Mouse (Mus musculus): ENCODE results near the gene Coil. TPM values are rescaled to one million over a fixed set of nuclear protein-coding genes. Genes with fewer than 3 reads are reported as not detected.

Coil gene
- 10 to 100 TPM; 27.8 to 28.3 TPM for total RNA-seq (2021)

GRCm38 (mm10) chr11:88970202-88970732 lies at the start of gene Coil:
Coil (plus strand) TSS chr11:88970252.
- intact Hi-C loops (cut with DNase I) = no loop called here
- no peak for DNase-seq

DNA sequence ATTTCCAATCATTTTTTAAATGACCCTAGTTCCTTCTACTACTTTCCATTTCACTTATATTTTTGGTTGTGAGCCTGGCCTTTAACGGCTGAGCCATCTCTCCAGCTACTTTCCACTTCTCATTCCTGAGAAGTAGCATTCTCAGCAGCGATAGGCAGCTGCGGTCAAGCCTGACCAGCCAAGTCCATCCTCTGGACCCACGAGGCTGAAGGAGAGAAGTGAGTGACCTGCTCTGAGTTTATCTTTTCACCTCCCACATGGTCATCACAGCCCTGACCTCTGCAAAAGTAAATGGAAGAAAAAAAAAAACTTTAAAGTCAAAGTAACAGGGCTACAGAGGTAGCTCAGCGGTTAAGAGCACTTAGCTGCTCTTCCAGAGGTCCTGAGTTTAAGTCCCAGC lies 43.5 kb upstream of the Coil start:
- no peak for DNase-seq
- intact Hi-C loops (cut with DNase I) = no loop called here

DNA sequence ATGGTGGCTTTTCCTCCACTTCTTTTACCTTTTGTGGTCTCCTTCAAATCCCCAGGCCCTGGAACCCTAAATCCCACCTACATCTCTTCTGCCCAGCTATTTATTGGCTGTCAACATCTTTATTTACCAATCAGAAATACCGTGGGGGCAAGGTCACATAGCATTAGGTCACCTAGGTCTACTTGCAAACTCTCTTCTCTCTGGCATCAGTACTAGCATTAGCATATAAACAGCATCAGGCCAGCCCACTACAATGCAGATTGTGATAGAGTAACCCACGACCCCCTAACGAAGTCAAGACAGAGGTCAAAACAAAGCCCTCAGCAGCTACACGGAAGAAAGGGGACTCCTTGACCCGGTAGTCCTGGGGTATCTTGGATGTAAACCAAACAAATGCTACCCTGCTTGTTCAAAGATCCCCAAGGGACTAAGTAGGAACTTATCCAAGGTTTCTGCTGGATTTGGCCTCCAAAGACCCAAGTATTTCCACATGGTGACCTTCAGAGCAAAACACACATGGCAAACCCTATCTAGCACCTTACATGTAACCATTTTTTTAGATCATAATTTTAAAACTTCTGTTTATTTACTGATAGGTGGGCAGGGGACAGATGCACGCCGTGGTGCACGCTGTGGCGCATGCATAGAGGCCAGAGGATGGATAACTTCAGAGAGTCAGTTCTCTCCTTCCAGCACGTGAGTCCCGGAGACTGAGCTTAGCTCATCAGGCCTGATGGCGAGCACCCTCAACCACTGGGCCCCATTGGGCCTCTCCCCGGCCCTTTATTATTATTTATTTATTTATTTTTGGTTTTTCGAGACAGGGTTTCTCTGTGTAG lies 38.1 kb upstream of the Coil start:
- no peak for DNase-seq
- intact Hi-C loops (cut with DNase I) = no loop called here

GRCm38 (mm10) chr11:88933030-88933429 lies 37.0 kb upstream of the Coil start:
- no peak for DNase-seq
- intact Hi-C loops (cut with DNase I) = no loop called here

DNA sequence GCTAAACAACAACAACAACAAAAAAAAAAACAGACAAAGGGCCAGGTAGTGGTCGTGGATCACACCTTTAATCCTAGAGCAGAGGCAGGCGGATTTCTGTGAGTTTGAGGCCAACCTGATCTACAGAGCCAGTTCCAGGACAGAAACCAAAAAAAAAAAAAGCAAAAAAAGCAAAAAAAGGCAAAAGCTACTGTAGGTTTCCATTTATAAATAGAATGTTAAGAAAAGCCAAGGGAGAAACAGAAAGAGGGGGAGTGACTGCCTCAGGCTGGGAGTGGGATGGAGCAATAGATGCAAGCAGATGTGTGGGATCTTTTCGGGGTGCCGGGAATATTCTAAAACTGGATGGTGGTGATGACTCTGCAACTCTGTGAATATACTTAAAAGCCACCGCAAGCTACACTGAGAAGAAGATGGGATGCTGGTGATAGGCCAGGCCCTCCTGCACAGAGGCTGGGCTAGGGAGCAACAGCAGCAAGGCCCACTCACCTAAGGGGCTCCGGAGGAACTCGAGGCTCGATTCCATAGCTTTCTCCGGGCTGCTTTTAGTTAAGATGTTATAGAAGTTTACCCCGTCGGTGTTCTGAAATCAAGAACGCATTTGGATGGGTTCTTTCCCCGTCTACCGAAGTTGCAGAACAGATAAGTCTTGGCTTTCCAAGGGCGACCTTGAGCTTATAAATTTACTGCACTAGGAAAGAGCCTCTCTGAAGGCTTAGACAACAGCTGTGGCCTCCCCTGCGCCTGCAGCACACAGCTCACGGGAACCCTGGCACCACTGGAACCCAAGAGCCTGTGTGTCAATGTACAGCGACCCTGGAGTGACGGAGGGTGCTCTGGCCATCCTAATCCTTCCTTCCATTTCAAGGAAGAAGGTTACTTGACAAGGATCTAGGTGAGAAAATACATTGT lies 35.7 kb upstream of the Coil start:
- intact Hi-C loops (cut with DNase I) = no loop called here
- DNase-seq = no peak

DNA sequence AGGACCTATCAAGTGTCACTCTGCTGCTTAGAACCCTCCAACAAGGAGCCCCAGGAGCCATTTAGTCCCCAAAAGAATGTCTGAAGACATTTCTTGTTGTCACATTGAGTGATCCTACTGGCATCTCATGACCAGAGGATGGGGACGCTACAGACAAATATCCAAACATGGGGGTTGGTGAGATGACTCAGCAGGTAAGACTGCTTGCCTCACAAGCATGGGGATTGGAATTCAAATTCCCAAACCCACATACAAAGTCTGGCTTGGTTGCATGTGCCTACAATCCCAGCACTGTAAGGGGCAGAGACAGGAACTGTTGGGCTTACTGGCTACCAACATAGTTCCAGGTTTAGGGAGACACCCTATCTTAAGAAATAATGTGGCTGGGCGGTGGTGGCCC lies 32.2 kb upstream of the Coil start:
- no peak for DNase-seq
- intact Hi-C loops (cut with DNase I) = no loop called here

- intact Hi-C loops (cut with DNase I) = no loop called here
- DNase-seq = no peak
Observed at GRCm38 (mm10) chr11:88938770-88939169, 31.3 kb upstream of the Coil start.

DNA sequence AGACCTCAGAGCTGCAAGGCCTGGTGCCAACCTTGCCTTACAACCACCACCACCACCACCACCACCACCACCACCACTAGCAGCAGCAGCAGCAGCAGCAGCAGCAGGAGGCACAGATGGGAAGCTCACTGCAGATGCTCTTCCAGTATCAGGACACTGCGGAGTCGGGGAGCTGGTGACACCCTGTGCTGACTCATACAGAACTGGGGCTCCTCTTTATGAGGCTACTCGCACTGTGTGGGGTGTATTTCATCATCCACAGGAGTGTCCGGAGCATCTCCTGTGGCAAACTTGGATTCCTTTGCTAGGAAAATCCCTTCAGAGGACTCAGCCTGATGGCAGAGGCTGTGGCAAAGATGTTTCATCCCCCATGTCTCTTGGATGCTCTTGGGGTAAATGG lies 30.4 kb upstream of the Coil start:
- intact Hi-C loops (cut with DNase I) = no loop called here
- DNase-seq = no peak

DNA sequence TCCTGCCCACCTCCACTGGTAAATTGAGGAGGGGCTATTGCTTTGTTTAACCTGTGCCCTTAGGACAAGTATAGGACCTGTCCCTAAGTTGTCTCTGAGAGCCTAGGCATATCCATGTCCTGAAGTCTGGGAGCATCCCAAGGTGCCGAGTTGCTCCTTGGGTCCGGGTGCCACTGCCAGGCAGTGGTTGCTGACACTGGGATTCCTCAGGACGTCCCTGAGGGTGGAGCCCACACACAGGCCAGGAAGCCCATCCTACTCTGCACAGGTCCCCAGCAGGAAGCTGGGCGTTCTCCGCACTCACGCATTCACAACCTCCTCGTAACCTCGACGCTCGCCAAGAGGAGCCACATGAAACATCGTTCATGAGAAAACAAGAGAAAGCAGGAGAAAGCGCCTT lies 28.6 kb upstream of the Coil start:
- no peak for DNase-seq
- intact Hi-C loops (cut with DNase I) = no loop called here

GRCm38 (mm10) chr11:88945971-88946585 lies 24.0 kb upstream of the Coil start:
- intact Hi-C loops (cut with DNase I) = no loop called here
- no peak for DNase-seq

GRCm38 (mm10) chr11:88948896-88949295 lies 21.2 kb upstream of the Coil start:
- intact Hi-C loops (cut with DNase I) = no loop called here
- no peak for DNase-seq

- intact Hi-C loops (cut with DNase I) = no loop called here
- DNase-seq = no peak
Observed at GRCm38 (mm10) chr11:88949802-88950639, 20.0 kb upstream of the Coil start.

DNA sequence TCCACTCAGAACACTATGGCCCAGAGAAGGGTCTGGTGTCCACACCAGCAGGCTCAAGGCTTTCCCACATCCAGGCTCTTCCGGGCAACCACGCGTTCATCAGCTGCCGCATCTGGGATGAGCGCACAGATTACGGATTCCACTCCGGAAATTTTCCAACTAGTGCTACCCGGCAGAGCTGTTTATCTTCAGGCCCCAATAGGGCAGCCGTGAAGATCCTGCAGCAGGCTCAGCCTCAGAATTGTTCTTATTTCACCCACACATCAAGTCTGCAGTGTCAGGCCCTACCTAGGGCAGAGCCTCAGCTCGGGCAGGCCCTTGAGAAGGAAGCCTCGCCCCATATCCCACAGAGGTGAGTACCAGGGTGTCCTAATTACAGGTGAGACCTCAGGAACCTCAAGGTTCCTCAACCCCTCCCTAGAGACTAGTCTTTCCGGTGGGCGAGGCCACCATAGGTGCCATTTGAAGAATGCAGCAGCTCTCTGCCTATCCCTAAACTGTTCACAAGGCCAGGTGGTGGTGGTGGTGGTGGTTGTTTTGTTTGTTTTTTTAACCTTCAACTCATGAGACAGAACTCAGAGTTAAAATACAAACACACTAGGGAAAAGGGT lies 19.3 kb upstream of the Coil start:
- intact Hi-C loops (cut with DNase I) = no loop called here
- DNase-seq = no peak

- intact Hi-C loops (cut with DNase I) = no loop called here
- no peak for DNase-seq
Observed at GRCm38 (mm10) chr11:88951576-88951975, 18.5 kb upstream of the Coil start.

- intact Hi-C loops (cut with DNase I) = no loop called here
- DNase-seq = no peak
Observed at GRCm38 (mm10) chr11:88952117-88952516, 17.9 kb upstream of the Coil start.

- intact Hi-C loops (cut with DNase I) = no loop called here
- no peak for DNase-seq
Observed at GRCm38 (mm10) chr11:88953582-88953981, 16.5 kb upstream of the Coil start.

GRCm38 (mm10) chr11:88954803-88955202 lies 15.2 kb upstream of the Coil start:
- DNase-seq = no peak
- intact Hi-C loops (cut with DNase I) = no loop called here

- intact Hi-C loops (cut with DNase I) = no loop called here
- peak; percentile 97 for DNase-seq
Observed at GRCm38 (mm10) chr11:88955217-88955969, 14.7 kb upstream of the Coil start, which contains the start of gene Scpep1. Scpep1 (minus strand) TSS chr11:88955465.

- DNase-seq = no peak
- intact Hi-C loops (cut with DNase I) = no loop called here
Observed at GRCm38 (mm10) chr11:88958851-88959250, 11.2 kb upstream of the Coil start.
